Mouse (Mus musculus): Measurements from ENCODE around the gene Pard6a. TPM values are rescaled to one million over a fixed set of nuclear protein-coding genes. Genes with fewer than 3 reads are reported as not detected.
A peak's percentile ranks its signal among the peaks of the same experiment; 100 is the strongest.

The Pard6a gene
- total RNA-seq, 2 experiments from 2014 or later: 5.0 to 6.0 TPM

DNA sequence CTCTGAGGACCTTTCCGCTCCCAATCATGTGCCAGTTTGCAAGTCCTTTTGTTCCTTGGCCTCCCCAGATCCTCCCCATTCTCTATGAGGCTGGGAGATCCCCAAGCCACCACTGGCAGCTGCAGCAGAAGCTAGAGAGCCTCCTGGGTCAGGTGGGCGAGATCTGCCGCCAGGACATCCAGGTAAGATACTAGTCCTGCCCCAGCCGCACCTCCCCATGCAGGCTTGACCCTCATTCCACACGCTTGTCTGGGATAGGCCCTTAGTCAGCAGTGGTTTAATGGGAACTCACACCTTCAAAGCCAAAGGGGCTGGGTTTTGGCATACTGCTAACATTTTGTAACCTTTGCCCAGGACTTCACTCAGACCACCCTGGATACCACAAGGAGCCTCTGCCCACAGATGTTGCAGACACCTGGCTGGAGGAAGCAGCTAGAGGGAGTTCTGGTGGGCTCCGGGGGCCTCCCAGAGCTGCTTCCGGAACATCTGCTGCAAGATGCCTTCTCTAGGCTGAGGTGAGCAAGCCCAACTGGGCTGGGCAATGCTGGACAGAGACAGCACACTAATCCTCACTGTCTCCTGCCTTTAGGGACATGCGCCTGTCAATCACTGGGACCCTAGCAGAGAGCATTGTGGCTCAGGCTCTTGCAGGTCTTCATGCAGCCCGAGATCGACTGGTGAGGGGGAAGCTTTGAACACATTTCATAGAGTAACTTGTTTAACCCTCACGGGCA, 8.3 kb upstream of the Pard6a start:
- no peak overlapping the region for H3K27ac ChIP-seq
- intact Hi-C loops (cut with DNase I): no loop called here
- H3K4me3 ChIP-seq: no peak overlapping the region
- TF ChIP-seq CTCF (IDR thresholded peaks at IDR 0.05): no peak
- no peak for DNase-seq

DNA sequence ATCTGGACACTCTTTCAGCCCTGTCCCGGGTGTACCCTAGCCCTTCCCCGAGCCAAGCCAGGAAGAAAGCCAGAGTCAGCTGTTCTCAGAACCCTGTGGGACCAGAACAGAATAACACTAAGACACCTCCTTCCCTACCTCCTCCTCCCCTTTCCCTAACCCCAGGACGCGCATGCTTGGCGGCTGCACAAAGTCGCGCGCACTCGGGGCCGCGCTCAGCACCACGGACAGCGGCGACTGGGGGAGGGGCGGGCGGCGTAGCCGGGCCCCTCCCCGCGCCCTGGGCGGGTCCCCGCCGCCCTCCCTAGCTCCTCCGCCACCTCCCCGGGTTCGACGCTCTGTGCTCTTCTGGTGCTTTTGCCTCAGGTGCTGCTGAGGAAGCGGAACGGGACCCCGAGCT, 7.3 kb upstream of the Pard6a start:
- intact Hi-C loops (cut with DNase I): no loop called here
- Histone ChIP-seq H3K27ac (no peak overlapping the region), H3K4me3 (peak overlapping the region; percentile 71)
- peak; percentile 78 for DNase-seq
- TF ChIP-seq CTCF (IDR thresholded peaks at IDR 0.05): no peak

DNA sequence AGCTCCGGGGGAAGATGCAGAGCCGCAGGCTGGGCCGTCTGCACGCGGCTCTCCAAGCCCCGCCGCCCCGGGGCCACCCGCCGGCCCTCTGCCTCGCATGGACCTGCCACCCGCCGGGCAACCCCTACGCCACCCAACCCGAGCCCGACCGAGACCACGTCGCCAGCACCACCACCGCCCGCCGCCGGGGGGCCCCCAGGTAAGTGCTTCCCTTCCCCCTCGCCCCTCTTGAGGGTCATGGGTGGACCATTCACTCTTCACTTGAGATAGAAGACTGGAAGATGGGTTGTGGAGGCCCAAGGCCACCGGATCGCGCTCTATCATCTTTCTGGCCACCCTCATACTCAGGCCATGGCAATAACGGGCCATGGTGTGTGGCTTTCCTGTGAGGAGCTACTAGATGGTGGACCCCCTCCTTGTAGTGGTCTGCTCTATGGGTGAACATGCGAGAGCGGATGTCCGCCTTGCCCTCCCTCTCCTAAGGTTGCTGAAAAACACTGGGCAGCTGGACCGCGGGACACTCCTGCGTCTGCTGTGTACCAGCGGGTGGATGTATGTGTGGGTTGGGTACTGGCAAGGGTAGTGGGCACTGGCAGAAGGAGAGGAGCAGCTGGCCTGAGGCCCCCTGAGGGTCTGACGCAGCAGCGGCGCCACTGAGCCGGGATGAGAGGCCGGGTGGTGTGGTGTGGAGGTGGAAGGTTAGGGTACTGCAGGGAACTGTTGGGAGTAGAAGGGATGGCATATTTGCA, 6.7 kb upstream of the Pard6a start:
- TF ChIP-seq CTCF (IDR thresholded peaks at IDR 0.05): 0 out of 2 replicates have a peak, but pooled peaks have one; percentile 8
- DNase-seq: no peak
- Histone ChIP-seq H3K27ac (no peak overlapping the region), H3K4me3 (peak overlapping the region; percentile 71)
- intact Hi-C loops (cut with DNase I): no loop called here

DNA sequence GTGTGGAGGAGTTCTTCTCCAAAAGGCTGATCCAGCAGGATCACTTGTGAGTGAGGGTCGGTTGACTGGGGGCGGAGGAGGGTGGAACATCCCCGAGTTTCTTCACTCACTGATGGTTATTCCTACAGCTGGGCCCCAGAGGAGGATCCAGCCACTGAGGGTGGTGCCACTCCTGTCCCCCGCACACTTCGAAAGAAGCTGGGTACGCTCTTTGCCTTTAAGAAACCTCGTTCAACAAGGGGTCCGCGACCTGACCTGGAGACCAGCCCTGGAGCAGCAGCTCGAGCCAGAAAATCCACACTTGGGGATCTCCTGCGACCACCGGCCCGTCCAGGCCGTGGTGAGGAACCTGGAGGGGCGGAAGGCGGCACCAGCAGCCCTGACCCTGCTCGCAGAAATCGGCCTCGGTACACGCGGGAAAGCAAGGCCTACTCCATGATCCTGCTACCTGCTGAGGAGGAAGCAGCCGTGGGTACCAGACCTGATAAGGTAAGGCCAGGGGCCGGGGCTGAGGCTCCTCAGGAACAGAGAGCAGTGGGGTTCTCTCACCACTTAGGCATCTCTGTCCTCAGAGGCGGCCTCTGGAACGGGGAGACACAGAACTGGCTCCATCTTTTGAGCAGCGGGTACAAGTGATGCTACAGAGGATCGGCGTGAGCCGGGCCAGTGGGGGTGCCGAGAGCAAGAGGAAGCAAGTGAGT, 5.7 kb upstream of the Pard6a start:
- H3K4me3 ChIP-seq: no peak overlapping the region
- TF ChIP-seq CTCF (IDR thresholded peaks at IDR 0.05): no peak
- DNase-seq: no peak
- intact Hi-C loops (cut with DNase I): no loop called here
- no peak overlapping the region for H3K27ac ChIP-seq

DNA sequence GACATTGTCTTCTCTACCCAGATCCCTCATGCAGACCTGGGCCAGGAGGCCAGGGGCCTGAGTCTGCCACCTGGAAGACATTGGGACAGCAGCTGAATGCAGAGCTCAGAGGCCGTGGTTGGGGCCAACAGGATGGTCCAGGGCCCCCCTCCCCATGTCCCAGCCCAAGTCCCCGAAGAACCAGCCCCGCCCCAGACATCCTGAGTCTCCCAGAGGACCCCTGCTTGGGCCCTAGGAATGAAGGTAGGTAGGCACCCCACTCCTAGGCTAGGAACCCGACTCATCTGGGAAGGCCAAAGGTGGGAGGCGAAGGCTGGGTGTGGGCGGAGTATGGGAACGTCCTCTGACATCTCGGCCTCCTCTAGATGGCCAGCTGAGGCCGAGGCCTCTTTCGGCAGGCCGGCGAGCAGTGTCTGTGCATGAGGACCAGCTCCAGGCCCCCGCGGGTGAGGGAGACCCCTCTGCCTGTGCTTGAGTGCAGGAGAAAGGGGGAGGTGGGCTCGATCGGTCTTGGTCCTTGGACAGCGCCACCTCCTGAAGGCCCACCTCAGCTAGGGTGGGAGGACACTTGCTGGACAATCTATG, 3.7 kb upstream of the Pard6a start:
- H3K27ac ChIP-seq: no peak overlapping the region
- H3K4me3 ChIP-seq: no peak overlapping the region
- no peak for TF ChIP-seq CTCF (IDR thresholded peaks at IDR 0.05)
- intact Hi-C loops (cut with DNase I): no loop called here
- DNase-seq: no peak

DNA sequence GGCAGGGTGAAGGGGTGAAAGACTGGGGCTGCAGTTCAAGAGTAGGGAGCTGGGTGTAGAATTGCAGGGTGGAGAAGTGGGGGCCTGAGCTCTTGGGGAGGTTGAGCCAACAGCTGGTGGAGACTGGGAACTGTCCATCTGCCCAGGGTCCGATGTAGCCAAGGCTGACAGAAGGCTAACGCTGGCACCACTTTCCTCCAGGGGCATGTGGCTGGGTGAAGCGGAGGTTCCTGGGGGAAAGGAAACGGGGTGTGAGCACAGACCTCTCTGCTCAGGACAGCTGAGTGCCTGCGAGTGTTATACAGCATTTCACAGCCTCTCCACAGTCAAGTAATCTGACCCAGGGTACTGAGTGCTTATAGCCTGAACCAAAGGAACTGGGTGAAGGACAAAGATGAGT, 2.2 kb upstream of the Pard6a start:
- TF ChIP-seq CTCF (IDR thresholded peaks at IDR 0.05): no peak
- Histone ChIP-seq H3K4me3 (no peak overlapping the region), H3K27ac (no peak overlapping the region)
- DNase-seq: no peak
- intact Hi-C loops (cut with DNase I): no loop called here

DNA sequence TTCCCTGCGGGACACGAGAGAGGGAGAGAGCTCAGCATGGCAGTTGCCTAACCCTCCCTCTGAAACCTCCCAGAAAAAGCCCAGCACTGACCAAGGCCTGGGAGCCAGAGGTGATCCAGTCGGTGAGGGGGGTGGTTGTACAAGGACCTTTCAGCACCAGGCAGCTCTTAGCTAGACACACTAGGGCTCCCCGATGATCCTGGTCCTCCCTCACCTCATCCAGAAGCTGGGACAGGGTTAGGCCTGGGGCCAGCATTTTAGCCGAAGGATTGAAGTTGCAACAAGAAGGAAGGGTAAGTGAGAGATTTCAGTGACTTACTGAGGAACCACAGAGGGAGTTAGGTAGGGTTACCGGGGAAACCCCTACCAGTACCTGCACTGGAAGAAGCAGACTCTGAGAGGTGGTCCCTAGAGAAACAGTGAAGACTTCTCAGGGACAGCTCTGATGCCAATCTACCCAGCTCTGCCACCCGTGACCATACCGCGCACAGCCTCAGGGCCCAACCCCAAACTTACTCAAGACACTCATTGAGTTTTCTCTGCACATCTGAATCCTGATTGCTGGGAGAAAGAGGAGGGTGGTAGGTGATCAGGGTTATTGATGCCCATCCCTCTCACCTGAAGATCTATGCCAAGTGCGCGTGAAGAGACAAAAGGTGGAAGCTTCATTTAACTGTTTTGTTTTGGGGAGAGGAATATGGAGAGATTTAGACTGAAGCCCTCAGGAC, 1.3 kb upstream of the Pard6a start:
- TF ChIP-seq CTCF (IDR thresholded peaks at IDR 0.05): no peak
- intact Hi-C loops (cut with DNase I): no loop called here
- DNase-seq: no peak
- no peak overlapping the region for H3K27ac ChIP-seq
- H3K4me3 ChIP-seq: peak overlapping the region; percentile 87

DNA sequence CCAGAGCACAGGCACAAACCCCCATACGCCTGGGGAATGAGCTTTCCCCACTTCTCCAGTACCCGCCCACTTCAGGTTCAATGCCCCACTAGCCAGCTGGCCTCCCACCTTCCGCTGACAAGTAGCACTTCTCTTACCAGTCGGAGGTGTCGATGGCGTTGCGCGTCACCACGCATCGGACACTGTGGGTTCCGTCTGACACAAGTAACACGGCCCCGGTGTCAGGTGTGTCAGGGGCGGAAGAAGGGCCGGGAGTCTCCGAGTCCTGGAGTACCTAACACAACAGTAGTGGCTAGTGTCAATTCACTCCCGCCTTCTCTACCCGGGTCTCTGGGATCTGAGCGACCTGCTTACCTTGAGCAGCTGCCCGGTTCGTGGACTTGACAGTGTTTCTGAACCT, 382 bp upstream of the Pard6a start:
- H3K27ac ChIP-seq: peak overlapping the region; percentile 95
- H3K4me3 ChIP-seq: peak overlapping the region; percentile 87
- TF ChIP-seq CTCF (IDR thresholded peaks at IDR 0.05): no peak
- peak; percentile 63 for DNase-seq
- intact Hi-C loops (cut with DNase I): no loop called here

DNA sequence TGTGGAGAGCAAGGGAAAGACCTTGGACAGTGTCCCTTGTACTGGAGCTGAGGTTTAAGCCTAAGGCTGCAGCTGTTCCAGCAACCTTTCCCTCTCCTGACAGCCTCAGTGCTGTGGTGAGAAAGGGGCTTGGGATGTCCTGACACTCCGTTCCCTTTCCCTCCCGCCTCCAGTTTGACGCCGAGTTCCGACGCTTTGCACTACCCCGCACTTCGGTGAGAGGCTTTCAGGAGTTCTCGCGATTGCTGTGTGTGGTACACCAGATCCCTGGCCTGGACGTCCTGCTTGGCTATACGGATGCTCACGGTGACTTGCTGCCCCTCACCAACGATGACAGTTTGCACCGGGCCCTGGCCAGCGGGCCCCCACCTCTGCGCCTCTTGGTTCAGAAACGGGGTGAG, 1.1 kb downstream of the Pard6a start:
- peak overlapping the region; percentile 95 for H3K27ac ChIP-seq
- H3K4me3 ChIP-seq: peak overlapping the region; percentile 87
- DNase-seq: no peak
- no peak for TF ChIP-seq CTCF (IDR thresholded peaks at IDR 0.05)
- intact Hi-C loops (cut with DNase I): no loop called here

DNA sequence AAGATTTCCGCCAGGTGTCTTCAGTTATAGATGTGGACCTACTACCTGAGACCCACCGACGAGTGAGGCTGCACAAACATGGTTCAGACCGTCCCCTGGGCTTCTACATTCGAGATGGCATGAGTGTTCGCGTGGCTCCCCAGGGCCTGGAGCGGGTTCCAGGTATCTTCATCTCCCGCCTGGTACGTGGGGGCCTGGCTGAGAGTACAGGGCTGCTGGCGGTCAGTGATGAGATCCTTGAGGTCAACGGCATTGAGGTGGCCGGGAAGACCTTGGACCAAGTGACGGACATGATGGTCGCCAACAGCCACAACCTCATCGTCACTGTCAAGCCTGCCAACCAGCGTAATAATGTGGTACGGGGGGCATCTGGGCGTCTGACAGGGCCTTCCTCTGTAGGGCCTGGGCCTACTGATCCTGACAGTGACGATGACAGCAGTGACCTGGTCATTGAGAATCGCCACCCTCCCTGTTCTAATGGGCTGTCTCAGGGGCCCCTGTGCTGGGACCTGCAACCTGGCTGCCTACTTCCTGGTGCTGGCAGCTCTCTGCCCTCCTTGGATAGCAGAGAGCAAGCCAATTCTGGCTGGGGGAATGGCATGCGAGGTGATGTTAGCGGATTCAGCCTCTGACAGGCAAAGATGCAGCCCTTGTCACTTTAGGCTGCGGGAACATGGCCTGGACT, 1.9 kb downstream of the Pard6a start:
- H3K4me3 ChIP-seq: no peak overlapping the region
- DNase-seq: no peak
- no peak for TF ChIP-seq CTCF (IDR thresholded peaks at IDR 0.05)
- intact Hi-C loops (cut with DNase I): no loop called here
- H3K27ac ChIP-seq: no peak overlapping the region

DNA sequence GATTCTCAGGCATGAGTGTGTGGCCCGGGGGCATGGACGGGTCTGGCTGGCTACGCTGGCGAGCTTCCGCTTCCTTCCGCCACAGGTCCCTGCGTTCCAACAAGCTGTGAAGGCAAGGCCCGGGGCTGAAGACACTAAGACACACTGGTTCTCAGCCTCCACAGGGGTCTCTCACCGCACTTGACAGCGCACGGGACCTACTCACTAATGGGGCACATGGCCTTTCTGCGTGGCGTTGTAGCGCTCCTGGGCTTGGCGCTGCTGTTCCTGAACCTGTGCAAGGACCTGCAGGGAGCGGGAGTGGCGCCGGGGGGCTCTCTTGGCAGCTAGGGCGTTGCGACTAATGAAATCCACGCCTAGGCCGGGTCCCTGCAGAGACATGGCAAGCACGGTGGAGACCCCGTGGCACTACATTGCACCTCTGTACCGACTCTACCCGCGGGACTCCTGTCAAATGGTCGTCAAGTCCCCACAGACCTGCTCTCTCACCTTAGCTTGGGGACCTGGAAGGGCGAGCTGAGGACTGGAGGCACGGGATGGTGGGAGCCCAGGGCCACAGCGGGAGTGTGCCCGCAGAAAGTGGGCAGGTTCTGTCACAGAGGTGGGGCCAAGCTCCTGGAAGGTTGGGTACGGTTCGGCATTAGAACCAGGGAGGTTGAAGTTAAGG, 3.3 kb downstream of the Pard6a start:
- DNase-seq: no peak
- no peak for TF ChIP-seq CTCF (IDR thresholded peaks at IDR 0.05)
- H3K27ac ChIP-seq: no peak overlapping the region
- intact Hi-C loops (cut with DNase I): no loop called here
- no peak overlapping the region for H3K4me3 ChIP-seq
